Mouse (Mus musculus): ENCODE measurements around the gene Zfp667. TPM values are rescaled to one million over a fixed set of nuclear protein-coding genes. Genes with fewer than 3 reads are reported as not detected.

The Zfp667 gene
- polyA plus RNA-seq, 1 experiment from 2014 or later, result 3.7 TPM

DNA sequence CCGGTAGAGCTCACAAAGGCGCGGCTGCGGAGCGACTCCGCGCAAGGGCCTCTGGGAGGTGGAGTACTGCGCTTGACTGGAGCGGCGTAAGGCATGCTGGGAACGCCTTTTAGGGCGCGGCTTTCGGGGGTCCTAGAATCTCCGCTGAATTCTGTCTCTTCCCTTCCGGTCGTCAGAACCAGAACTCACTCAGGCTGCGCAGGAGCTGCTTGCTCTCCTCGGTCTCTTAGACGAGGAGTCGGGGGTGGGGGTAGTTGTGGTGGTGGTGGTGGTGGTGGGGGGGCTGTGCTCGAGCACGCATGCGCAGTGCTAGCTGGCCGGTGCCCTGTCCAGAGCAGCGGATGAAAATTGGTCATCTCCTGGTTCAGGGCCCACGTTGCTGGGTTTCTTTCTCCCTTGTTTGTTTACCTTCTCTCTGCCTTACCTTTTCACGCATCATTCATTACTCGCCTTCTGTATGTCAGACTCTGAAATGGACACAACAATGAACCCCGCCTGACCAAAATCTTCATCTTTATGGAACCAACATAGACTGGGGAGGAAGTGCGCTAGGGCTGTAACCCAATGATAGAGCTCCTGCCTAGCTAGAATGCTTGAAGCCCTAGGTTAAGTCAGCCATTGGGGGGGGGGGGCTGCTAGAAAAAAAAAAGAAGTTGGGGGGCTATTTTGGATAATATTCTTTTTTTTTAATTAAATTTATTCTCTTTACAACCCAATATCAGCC, 45.0 kb downstream of the Zfp667 start, which contains the start of gene Zfp583:
Gene Zfp583 (minus strand): TSS at position 53 of the 724 bp plus-strand sequence.
- peak; percentile 93 for ATAC-seq (ENCODE audit: insufficient number of reproducible peaks, low FRiP score)
- Histone ChIP-seq H3K4me3 (peak within 1 kb of the TSS; percentile 64), H3K4me2 (peak within 1 kb of the TSS; percentile 78), H3K36me3 (peaks cover 19% of the 10 kb centered on the region), H3K4me1 (replicated peaks) (peaks cover 10% of the 10 kb centered on the region), H3K9ac (peak within 1 kb of the TSS; percentile 85), H3K9me3 (replicated peaks) (no peaks in the 10 kb centered on the region; the same call in 1 of the 2 replicates), H3K27me3 (replicated peaks) (no peaks in the 10 kb centered on the region), H3K27ac (ENCODE audit: poor library complexity, severe bottlenecking) (peak within 1 kb of the TSS; percentile 52)
- WGBS, result 5% methylated on average over 31 of the region's 31 CpGs

DNA sequence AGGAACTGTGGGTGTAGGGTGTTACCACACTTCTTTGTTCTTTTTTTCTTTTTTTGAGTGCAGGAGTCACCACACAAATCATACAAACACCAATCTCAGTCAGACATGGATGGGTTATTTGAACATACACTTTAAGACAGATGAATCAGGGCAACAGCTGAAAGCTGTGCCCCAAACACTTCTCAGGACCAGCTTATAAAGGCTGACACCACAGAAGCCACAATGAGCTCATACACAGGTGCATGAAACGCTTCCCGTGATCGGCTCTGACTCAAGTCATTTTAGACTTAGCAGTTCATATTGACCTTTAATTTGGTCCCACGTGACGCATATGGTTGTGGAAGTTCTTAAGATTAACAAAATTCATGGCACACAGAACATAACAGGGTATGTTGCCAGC, 53.5 kb downstream of the Zfp667 start:
- no peaks in the 10 kb centered on the region for H3K27me3 ChIP-seq (replicated peaks)
- H3K4me1 ChIP-seq (replicated peaks), result no peaks in the 10 kb centered on the region
- no peak overlapping the region for H3K4me3 ChIP-seq
- H3K9me3 ChIP-seq (replicated peaks), result no peaks in the 10 kb centered on the region
- no peak for ATAC-seq (ENCODE audit: insufficient number of reproducible peaks, low FRiP score)
- no peak overlapping the region for H3K27ac ChIP-seq (ENCODE audit: poor library complexity, severe bottlenecking)
- no peak overlapping the region for H3K9ac ChIP-seq
- 71% methylated on average over 5 of the region's 5 CpGs for WGBS
- no peaks in the 10 kb centered on the region for H3K36me3 ChIP-seq
- H3K4me2 ChIP-seq, result no peak overlapping the region

DNA sequence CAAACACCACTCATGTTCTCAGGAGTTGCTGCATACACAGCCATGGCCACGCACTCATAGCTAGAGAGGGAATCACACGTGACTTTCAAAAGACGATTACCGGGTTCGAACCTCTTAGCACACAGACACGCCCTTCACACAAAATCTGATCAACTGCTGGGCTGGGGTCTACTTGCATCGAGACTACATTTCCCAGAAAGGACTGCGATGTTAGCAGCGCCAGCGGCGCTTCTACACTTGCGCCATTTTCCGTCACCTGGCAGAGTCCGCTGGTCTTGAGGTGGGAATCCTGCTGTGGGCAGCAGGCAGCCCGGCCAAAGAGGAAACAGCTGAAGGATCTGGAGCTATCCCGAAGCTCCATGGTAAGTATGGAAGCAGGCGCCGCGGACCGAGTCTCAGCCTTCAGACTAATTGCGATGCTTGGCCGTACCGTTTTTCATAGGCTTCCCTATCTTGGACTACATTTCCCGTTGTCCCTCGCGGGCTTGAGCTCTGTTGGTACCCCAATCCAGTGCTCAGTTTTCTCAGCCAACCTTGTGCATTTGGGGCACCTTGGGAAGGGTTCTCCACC, 57.2 kb downstream of the Zfp667 start, which contains the start of gene Gm3854:
Gene Gm3854 (plus strand): TSS at position 259 of the 571 bp plus-strand sequence.
- Histone ChIP-seq H3K4me3 (peak within 1 kb of the TSS; percentile 80), H3K4me2 (peak within 1 kb of the TSS; percentile 61), H3K4me1 (replicated peaks) (no peaks in the 10 kb centered on the region), H3K27me3 (replicated peaks) (no peaks in the 10 kb centered on the region), H3K9me3 (replicated peaks) (no peaks in the 10 kb centered on the region), H3K27ac (ENCODE audit: poor library complexity, severe bottlenecking) (no peak within 1 kb of the TSS), H3K9ac (peak within 1 kb of the TSS; percentile 69), H3K36me3 (no peaks in the 10 kb centered on the region)
- under 1% methylated on average over 26 of the region's 26 CpGs for WGBS
- ATAC-seq (ENCODE audit: insufficient number of reproducible peaks, low FRiP score), result peak; percentile 73

DNA sequence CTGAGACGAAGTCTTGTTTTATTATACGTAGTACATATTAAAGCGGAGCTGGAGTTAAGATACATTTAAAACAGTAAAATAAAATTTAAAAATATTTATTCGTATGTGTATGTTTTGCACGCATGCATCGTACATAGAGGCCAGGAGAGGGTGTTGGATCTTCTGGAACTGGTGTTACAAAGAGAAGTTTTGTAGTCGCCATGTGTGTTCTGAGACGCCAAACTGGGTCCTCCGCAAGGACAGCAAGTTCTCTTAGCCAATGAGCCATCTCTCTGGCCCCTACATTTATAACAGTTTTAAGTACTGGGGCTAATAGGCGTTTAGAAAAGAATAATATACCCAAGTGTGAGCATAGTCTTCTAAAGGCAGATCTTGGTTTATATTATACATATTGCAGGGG, 57.7 kb downstream of the Zfp667 start:
- no peaks in the 10 kb centered on the region for H3K27me3 ChIP-seq (replicated peaks)
- no peak for ATAC-seq (ENCODE audit: insufficient number of reproducible peaks, low FRiP score)
- H3K36me3 ChIP-seq, result no peaks in the 10 kb centered on the region
- no peaks in the 10 kb centered on the region for H3K4me1 ChIP-seq (replicated peaks)
- no peak overlapping the region for H3K27ac ChIP-seq (ENCODE audit: poor library complexity, severe bottlenecking)
- H3K9me3 ChIP-seq (replicated peaks), result no peaks in the 10 kb centered on the region
- WGBS, result 32% methylated on average over 10 of the region's 10 CpGs
- H3K4me2 ChIP-seq, result peak overlapping the region; percentile 61
- H3K4me3 ChIP-seq, result peak overlapping the region; percentile 80
- H3K9ac ChIP-seq, result no peak overlapping the region; the same call in 1 of the 2 replicates

Other genes with a start within 250 kb of the Zfp667 start
- gene Nlrp4c, start 241.4 kb upstream of the Zfp667 start, polyA plus RNA-seq (2016; fragmentation: Nextera tagmentation; extraction: Ambion mirVana), result not detected in 2 replicates
- 26.0 and 27.7 TPM in 2 replicates for gene Zfp787, start 130.6 kb upstream of the Zfp667 start, polyA plus RNA-seq (2016; fragmentation: Nextera tagmentation; extraction: Ambion mirVana)
- gene Zfp444, start 114.4 kb upstream of the Zfp667 start, polyA plus RNA-seq (2016; fragmentation: Nextera tagmentation; extraction: Ambion mirVana), result 30.2 and 31.3 TPM in 2 replicates
- not detected in 2 replicates for gene Galp, start 89.5 kb upstream of the Zfp667 start, polyA plus RNA-seq (2016; fragmentation: Nextera tagmentation; extraction: Ambion mirVana)
- gene Zscan5b, start 64.3 kb upstream of the Zfp667 start, polyA plus RNA-seq (2016; fragmentation: Nextera tagmentation; extraction: Ambion mirVana), result not detected in 2 replicates
- not detected in 2 replicates for gene Epp13, start 33.9 kb upstream of the Zfp667 start, polyA plus RNA-seq (2016; fragmentation: Nextera tagmentation; extraction: Ambion mirVana)
- 4.3 and 4.8 TPM in 2 replicates for gene Zfp583, start 44.7 kb downstream of the Zfp667 start, polyA plus RNA-seq (2016; fragmentation: Nextera tagmentation; extraction: Ambion mirVana)
- 1.1 and 1.6 TPM in 2 replicates for gene Gm3854, start 57.2 kb downstream of the Zfp667 start, polyA plus RNA-seq (2016; fragmentation: Nextera tagmentation; extraction: Ambion mirVana)
- gene Zfp78, start 76.7 kb downstream of the Zfp667 start, polyA plus RNA-seq (2016; fragmentation: Nextera tagmentation; extraction: Ambion mirVana), result 1.2 and 1.4 TPM in 2 replicates
- gene Zfp28, start 96.7 kb downstream of the Zfp667 start, polyA plus RNA-seq (2016; fragmentation: Nextera tagmentation; extraction: Ambion mirVana), result 7.3 and 10.7 TPM in 2 replicates
- 0.15 and 0.39 TPM in 2 replicates for gene Smim17, start 112.1 kb downstream of the Zfp667 start, polyA plus RNA-seq (2016; fragmentation: Nextera tagmentation; extraction: Ambion mirVana)
- not detected in 2 replicates for gene Gm20715, start 123.7 kb downstream of the Zfp667 start, polyA plus RNA-seq (2016; fragmentation: Nextera tagmentation; extraction: Ambion mirVana)
- gene Olfr1344, start 152.1 kb downstream of the Zfp667 start, polyA plus RNA-seq (2016; fragmentation: Nextera tagmentation; extraction: Ambion mirVana), result not detected in 2 replicates
- gene Olfr1336, start 169.6 kb downstream of the Zfp667 start, polyA plus RNA-seq (2016; fragmentation: Nextera tagmentation; extraction: Ambion mirVana), result not detected in 2 replicates
- not detected in 2 replicates for gene Olfr1346, start 180.5 kb downstream of the Zfp667 start, polyA plus RNA-seq (2016; fragmentation: Nextera tagmentation; extraction: Ambion mirVana)
- gene Olfr5, start 200.4 kb downstream of the Zfp667 start, polyA plus RNA-seq (2016; fragmentation: Nextera tagmentation; extraction: Ambion mirVana), result not detected in 2 replicates
- not detected in 2 replicates for gene Olfr1347, start 213.2 kb downstream of the Zfp667 start, polyA plus RNA-seq (2016; fragmentation: Nextera tagmentation; extraction: Ambion mirVana)
- not detected in 2 replicates for gene Olfr1348, start 222.2 kb downstream of the Zfp667 start, polyA plus RNA-seq (2016; fragmentation: Nextera tagmentation; extraction: Ambion mirVana)
- gene Olfr1349, start 236.4 kb downstream of the Zfp667 start, polyA plus RNA-seq (2016; fragmentation: Nextera tagmentation; extraction: Ambion mirVana), result not detected in 2 replicates